Mouse (Mus musculus): ENCODE data around the gene Epp13.
"Not testable (repeated sequence)": the region's sequence is repeated elsewhere in the genome, so short reads cannot be mapped to it uniquely, and the experiment has no call there.

- TF ChIP-seq CTCF (conservative IDR thresholded peaks at IDR 0.05; ENCODE audit: low read length); NANOG (IDR thresholded peaks at IDR 0.05; ENCODE audit: borderline replicate concordance, low read length): not testable (repeated sequence)
These were observed 7.5 kb downstream of the Epp13 start for GRCm38 (mm10) chr7:6260004-6260403.

Data from E14TG2a.4 (cell line).